Mouse (Mus musculus): ENCODE results near the gene Dph6.

Gene Dph6

DNA sequence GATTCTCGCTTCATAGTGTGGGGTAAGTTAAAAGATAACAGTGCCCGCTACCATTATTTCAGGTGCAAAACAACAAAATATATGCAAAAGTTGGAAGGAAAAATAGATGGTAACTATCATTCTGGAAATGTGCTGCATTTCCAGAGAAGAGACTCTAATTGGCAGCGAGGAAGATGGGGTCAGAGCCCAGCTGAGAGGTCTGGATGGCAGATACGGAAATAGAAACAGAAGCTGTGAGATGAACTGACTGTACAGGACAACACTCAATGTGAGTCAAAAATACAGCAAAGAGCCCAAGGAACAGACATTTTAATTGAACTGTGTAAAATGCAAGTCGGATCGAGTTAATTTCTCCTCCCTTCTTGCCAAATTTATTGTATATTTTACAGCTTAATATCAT, 114.3 kb downstream of the Dph6 start:
- DNase-seq (ENCODE audit: low spot score), result no peak

DNA sequence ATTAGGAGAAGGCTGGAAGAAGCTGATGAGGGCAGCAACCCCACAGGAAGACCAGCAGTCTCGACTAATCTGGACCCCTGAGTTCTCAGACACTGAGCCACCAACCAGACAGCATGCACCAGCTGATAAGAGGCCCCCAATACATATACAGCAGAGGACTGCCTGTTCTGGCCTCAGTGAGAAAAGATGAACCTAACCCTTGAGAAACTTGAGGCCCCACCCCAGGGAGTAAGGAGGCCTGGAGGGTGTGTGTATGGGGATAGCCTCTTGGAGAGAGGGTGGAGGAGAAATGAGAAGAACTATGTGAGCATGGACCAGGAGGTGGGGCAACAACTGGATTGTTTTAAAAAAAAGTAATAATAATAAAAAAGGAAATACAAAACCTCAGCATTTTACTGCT, 118.7 kb downstream of the Dph6 start:
- no peak for DNase-seq (ENCODE audit: low spot score)

DNA sequence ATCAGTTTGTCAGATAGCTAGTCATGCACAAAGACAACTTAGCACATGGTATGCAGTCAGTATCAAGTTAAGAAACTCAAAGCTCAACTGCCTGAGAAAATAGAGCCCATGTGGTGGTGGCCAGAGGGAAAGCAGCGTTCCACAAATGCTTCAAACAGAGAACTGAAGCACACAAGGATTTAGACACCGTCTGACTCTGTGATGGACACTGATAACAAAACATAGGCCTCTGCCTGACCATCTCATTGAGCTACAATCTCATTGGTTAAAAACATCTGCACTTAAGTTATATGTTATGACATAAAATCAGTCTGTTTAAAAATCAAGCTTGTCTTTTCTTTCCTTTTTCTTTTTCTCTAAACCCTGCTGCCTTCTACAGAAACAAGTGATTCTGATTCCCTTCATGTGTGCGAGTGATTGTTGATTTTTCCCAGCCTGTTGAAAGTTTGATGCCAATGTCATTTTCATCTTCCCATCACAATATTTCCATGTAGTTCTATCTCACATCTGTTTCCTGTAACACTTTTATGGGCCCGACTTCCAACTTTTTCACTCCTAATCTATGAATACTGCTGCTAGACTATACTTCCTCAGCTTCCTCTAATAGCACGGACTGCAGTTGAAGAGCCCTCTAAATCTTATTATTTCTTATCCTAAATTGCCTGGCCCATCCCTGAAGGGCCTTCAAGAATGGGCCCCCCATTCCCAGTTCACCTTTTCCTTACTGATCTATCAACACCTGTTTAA, 123.6 kb downstream of the Dph6 start:
- no peak for DNase-seq (ENCODE audit: low spot score)

DNA sequence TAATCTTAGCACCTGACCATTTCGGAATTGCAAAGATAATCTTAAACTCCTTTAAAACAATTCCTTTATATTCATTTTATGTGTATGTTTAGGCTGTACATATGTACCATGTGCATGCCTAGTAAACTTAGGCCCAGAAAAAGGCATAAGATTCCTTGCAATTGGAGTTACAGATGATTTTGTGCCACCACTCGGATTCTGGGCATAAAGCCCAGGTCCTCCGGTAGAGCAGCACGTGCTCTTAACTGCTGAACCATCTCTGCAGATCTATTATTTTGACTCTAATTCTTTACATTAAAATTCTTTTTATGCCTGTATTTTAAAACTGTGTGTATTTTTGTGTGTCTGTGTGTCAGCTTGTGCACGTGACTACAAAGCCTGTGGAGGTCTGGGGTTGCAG, 134.3 kb downstream of the Dph6 start:
- no peak for DNase-seq (ENCODE audit: low spot score)

DNA sequence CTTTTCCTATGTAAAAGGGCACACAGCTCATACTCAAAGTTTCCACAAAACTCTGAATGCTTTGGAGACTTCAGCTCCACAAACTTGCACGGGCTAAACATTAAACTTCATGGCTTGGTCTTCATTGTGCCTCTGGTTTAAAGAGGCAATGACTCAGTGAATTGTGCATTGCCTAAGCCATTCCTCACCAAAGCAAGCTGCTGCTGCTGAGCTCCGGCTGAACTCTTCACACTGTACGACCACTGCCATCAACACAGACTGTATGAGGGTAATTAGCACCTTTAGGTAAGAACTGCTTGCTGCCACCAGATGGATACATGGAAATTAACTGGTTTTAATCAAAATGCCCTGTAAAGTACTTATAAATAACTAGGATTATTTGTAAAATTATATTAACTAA, 134.9 kb downstream of the Dph6 start:
- no peak for DNase-seq (ENCODE audit: low spot score)

DNA sequence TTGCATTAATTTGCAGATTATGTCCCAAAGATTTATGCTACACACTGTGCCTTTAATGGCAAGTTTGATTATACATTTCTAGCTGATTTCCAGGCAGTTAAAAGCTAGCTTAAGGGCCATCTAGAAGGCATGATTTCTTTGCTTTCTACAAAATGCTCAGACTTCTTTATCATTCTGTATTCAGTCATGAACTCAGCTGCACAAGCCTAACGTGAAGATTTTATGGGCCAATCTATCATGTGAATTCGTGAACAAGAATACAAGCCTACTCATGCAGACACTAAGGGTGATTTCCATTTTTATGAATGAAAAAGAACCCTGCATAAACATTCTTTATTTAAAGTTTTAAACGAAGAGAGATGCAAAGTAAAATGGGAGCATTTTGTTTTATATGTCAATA, 162.4 kb downstream of the Dph6 start:
- no peak for DNase-seq (ENCODE audit: low spot score)

DNA sequence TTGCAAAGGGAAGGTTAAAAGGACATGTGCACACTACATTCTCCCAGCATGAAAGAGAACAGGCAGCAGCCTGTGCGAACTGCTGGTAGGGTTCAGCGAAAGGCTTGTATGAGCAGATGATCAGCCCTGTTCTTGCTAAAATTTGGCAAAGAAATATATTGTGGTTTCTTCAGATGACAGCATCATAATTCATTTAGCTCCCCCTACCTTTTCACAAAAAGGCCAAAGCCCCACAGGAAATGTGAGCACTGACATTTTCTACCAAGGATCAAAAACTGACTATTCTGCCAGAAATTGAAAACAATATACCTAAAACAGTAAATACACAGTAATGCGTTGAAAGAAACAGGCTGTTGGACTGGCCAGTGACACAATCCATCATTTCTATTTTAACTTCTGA, 162.9 kb downstream of the Dph6 start:
- no peak for DNase-seq (ENCODE audit: low spot score)

DNA sequence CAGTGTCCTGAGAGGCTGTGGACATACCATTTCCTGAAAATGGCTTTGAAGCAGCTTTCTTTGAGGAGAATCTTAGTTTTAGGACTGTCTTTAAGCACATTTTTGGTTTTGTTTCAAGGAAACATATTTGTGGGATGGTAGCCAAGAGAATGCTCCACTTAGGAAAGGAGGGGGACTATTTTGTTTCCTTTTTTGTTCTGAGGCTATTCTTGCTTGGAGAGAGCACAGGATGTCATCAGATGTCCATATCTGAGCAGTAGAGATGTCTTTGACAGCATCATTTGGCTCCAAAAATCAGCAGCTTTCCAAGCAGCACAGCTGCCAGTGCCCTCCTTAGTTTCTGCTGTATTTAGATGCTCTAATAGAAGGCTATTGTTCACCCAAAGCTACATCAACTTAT, 167.8 kb downstream of the Dph6 start:
- DNase-seq (ENCODE audit: low spot score), result no peak
